Mouse (Mus musculus): Measurements from ENCODE around the gene Cks1b. TPM values are rescaled to one million over a fixed set of nuclear protein-coding genes. Genes with fewer than 3 reads are reported as not detected.

Gene Cks1b
- polyA plus RNA-seq, 1 experiment, result 16.5 TPM

- Histone ChIP-seq H3K4me3 (ENCODE audit: control insufficient read depth, low read depth, low read length) (no peak overlapping the region), H3K4me1 (ENCODE audit: control insufficient read depth, insufficient read depth, low read length) (peaks cover 7% of the 10 kb centered on the region), H3K27ac (ENCODE audit: control insufficient read depth, insufficient read depth, low read depth, low read length) (no peak overlapping the region), H3K36me3 (ENCODE audit: control insufficient read depth, insufficient read depth, low read length) (no peaks in the 10 kb centered on the region), H3K27me3 (ENCODE audit: control insufficient read depth, insufficient read depth, low read length) (no peaks in the 10 kb centered on the region)
- no peak for TF ChIP-seq POLR2A (IDR thresholded peaks at IDR 0.05; ENCODE audit: control insufficient read depth, low read depth, low read length)
Observed at GRCm38 (mm10) chr3:89381233-89381632, 37.0 kb downstream of the Cks1b start.

- Histone ChIP-seq H3K36me3 (ENCODE audit: control insufficient read depth, insufficient read depth, low read length) (no peaks in the 10 kb centered on the region), H3K4me1 (ENCODE audit: control insufficient read depth, insufficient read depth, low read length) (peaks cover 7% of the 10 kb centered on the region), H3K27ac (ENCODE audit: control insufficient read depth, insufficient read depth, low read depth, low read length) (no peak overlapping the region), H3K4me3 (ENCODE audit: control insufficient read depth, low read depth, low read length) (no peak overlapping the region), H3K27me3 (ENCODE audit: control insufficient read depth, insufficient read depth, low read length) (no peaks in the 10 kb centered on the region)
- TF ChIP-seq CTCF (IDR thresholded peaks at IDR 0.05; ENCODE audit: control insufficient read depth, insufficient read depth, insufficient replicate concordance, low read depth, low read length), result no peak
- no peak for TF ChIP-seq POLR2A (IDR thresholded peaks at IDR 0.05; ENCODE audit: control insufficient read depth, low read depth, low read length)
Observed at GRCm38 (mm10) chr3:89380711-89381110, 37.5 kb downstream of the Cks1b start.

- Histone ChIP-seq H3K4me3 (ENCODE audit: control insufficient read depth, low read depth, low read length) (no peak overlapping the region), H3K27me3 (ENCODE audit: control insufficient read depth, insufficient read depth, low read length) (no peaks in the 10 kb centered on the region), H3K36me3 (ENCODE audit: control insufficient read depth, insufficient read depth, low read length) (no peaks in the 10 kb centered on the region), H3K4me1 (ENCODE audit: control insufficient read depth, insufficient read depth, low read length) (peaks cover 7% of the 10 kb centered on the region), H3K27ac (ENCODE audit: control insufficient read depth, insufficient read depth, low read depth, low read length) (no peak overlapping the region)
- no peak for TF ChIP-seq CTCF (IDR thresholded peaks at IDR 0.05; ENCODE audit: control insufficient read depth, insufficient read depth, insufficient replicate concordance, low read depth, low read length)
- TF ChIP-seq POLR2A (IDR thresholded peaks at IDR 0.05; ENCODE audit: control insufficient read depth, low read depth, low read length), result no peak
Observed at GRCm38 (mm10) chr3:89380291-89380690, 37.9 kb downstream of the Cks1b start.

- Histone ChIP-seq H3K4me3 (ENCODE audit: control insufficient read depth, low read depth, low read length) (no peak overlapping the region), H3K4me1 (ENCODE audit: control insufficient read depth, insufficient read depth, low read length) (peaks cover 7% of the 10 kb centered on the region), H3K36me3 (ENCODE audit: control insufficient read depth, insufficient read depth, low read length) (no peaks in the 10 kb centered on the region), H3K27ac (ENCODE audit: control insufficient read depth, insufficient read depth, low read depth, low read length) (no peak overlapping the region), H3K27me3 (ENCODE audit: control insufficient read depth, insufficient read depth, low read length) (no peaks in the 10 kb centered on the region)
- no peak for TF ChIP-seq POLR2A (IDR thresholded peaks at IDR 0.05; ENCODE audit: control insufficient read depth, low read depth, low read length)
- no peak for TF ChIP-seq CTCF (IDR thresholded peaks at IDR 0.05; ENCODE audit: control insufficient read depth, insufficient read depth, insufficient replicate concordance, low read depth, low read length)
Observed at GRCm38 (mm10) chr3:89379388-89380131, 38.6 kb downstream of the Cks1b start.

GRCm38 (mm10) chr3:89378394-89379067 lies 39.7 kb downstream of the Cks1b start:
- Histone ChIP-seq H3K27ac (ENCODE audit: control insufficient read depth, insufficient read depth, low read depth, low read length) (no peak overlapping the region), H3K27me3 (ENCODE audit: control insufficient read depth, insufficient read depth, low read length) (no peaks in the 10 kb centered on the region), H3K36me3 (ENCODE audit: control insufficient read depth, insufficient read depth, low read length) (no peaks in the 10 kb centered on the region), H3K4me3 (ENCODE audit: control insufficient read depth, low read depth, low read length) (peak overlapping the region; percentile 69), H3K4me1 (ENCODE audit: control insufficient read depth, insufficient read depth, low read length) (peaks cover 7% of the 10 kb centered on the region)
- no peak for TF ChIP-seq POLR2A (IDR thresholded peaks at IDR 0.05; ENCODE audit: control insufficient read depth, low read depth, low read length)
- TF ChIP-seq CTCF (IDR thresholded peaks at IDR 0.05; ENCODE audit: control insufficient read depth, insufficient read depth, insufficient replicate concordance, low read depth, low read length), result peak; percentile 97

GRCm38 (mm10) chr3:89377831-89378230 lies 40.4 kb downstream of the Cks1b start:
- Histone ChIP-seq H3K27me3 (ENCODE audit: control insufficient read depth, insufficient read depth, low read length) (no peaks in the 10 kb centered on the region), H3K27ac (ENCODE audit: control insufficient read depth, insufficient read depth, low read depth, low read length) (no peak overlapping the region), H3K4me3 (ENCODE audit: control insufficient read depth, low read depth, low read length) (no peak overlapping the region), H3K4me1 (ENCODE audit: control insufficient read depth, insufficient read depth, low read length) (peaks cover 10% of the 10 kb centered on the region), H3K36me3 (ENCODE audit: control insufficient read depth, insufficient read depth, low read length) (no peaks in the 10 kb centered on the region)
- no peak for TF ChIP-seq CTCF (IDR thresholded peaks at IDR 0.05; ENCODE audit: control insufficient read depth, insufficient read depth, insufficient replicate concordance, low read depth, low read length)
- no peak for TF ChIP-seq POLR2A (IDR thresholded peaks at IDR 0.05; ENCODE audit: control insufficient read depth, low read depth, low read length)

- TF ChIP-seq POLR2A (IDR thresholded peaks at IDR 0.05; ENCODE audit: control insufficient read depth, low read depth, low read length) (no peak), CTCF (IDR thresholded peaks at IDR 0.05; ENCODE audit: control insufficient read depth, insufficient read depth, insufficient replicate concordance, low read depth, low read length) (no peak)
- H3K27ac ChIP-seq (ENCODE audit: control insufficient read depth, insufficient read depth, low read depth, low read length), result no peak overlapping the region
- H3K36me3 ChIP-seq (ENCODE audit: control insufficient read depth, insufficient read depth, low read length), result no peaks in the 10 kb centered on the region
Observed at GRCm38 (mm10) chr3:89373581-89374231, 44.5 kb downstream of the Cks1b start.

More at GRCm38 (mm10) chr3:89373581-89374231, 44.5 kb downstream of the Cks1b start:
- Histone ChIP-seq H3K27me3 (ENCODE audit: control insufficient read depth, insufficient read depth, low read length) (no peaks in the 10 kb centered on the region), H3K4me3 (ENCODE audit: control insufficient read depth, low read depth, low read length) (no peak overlapping the region), H3K4me1 (ENCODE audit: control insufficient read depth, insufficient read depth, low read length) (peaks cover 10% of the 10 kb centered on the region)

Data from testis, adult 2 months (tissue).